Comparison of ENCODE assay signal across 15 mouse cellular contexts in genomic region chr7:119476500-119477389, GRCm38 (mm10). TPM values are rescaled to one million over a fixed set of nuclear protein-coding genes. Genes with fewer than 3 reads are reported as not detected.
DNase-seq lines count a peak whose midpoint lies in the region; ATAC-seq lines count a peak whose summit lies in the region.
"Had no signal": no experiment of that assay in that cellular context is flagged by ENCODE, and none has a peak within 500 bp of the region (broad histone marks: within the 10 kb centered on the region; RNA-seq: fewer than 3 reads in every experiment).

No protein-coding gene starts in this region.

- no peaks in the 10 kb centered on the region for H3K4me1 ChIP-seq in embryonic facial prominence, embryonic 11.5 days (ENCODE audit: control insufficient read depth, insufficient read depth, low read length)
- H3K4me1 ChIP-seq in embryonic facial prominence, embryonic 10.5 days, result no peaks in the 10 kb centered on the region
- no peaks in the 10 kb centered on the region for H3K4me1 ChIP-seq in embryonic facial prominence, embryonic 12.5 days
- H3K4me1 ChIP-seq: midbrain, embryonic 12.5 days had no signal

- H3K9ac ChIP-seq in embryonic facial prominence, embryonic 11.5 days (replicated peaks; ENCODE audit: low read length), result no peak overlapping the region
- no peak overlapping the region for H3K9ac ChIP-seq in embryonic facial prominence, embryonic 12.5 days
- H3K9ac ChIP-seq: midbrain, embryonic 12.5 days had no signal

- peak; percentile 48; the same call in 1 of the 2 replicates for ATAC-seq in embryonic facial prominence, embryonic 11.5 days (replicated peaks; ENCODE audit: insufficient number of reproducible peaks, low FRiP score, low TSS enrichment, low read depth)
- ATAC-seq in embryonic facial prominence, embryonic 12.5 days (ENCODE audit: insufficient number of reproducible peaks, insufficient read depth, low FRiP score, low TSS enrichment), result peak; percentile 62; the same call in 1 of the 2 replicates

- no peaks in the 10 kb centered on the region for H3K36me3 ChIP-seq in embryonic facial prominence, embryonic 11.5 days (replicated peaks; ENCODE audit: control insufficient read depth, insufficient read depth, low read depth, low read length)
- no peaks in the 10 kb centered on the region for H3K36me3 ChIP-seq in embryonic facial prominence, embryonic 10.5 days (replicated peaks)
- H3K36me3 ChIP-seq in embryonic facial prominence, embryonic 12.5 days, result no peaks in the 10 kb centered on the region
- H3K36me3 ChIP-seq: midbrain, embryonic 12.5 days had no signal

- no peak overlapping the region for H3K4me3 ChIP-seq in embryonic facial prominence, embryonic 11.5 days (ENCODE audit: low read depth, low read length)
- H3K4me3 ChIP-seq in embryonic facial prominence, embryonic 10.5 days, result no peak overlapping the region
- no peak overlapping the region for H3K4me3 ChIP-seq in embryonic facial prominence, embryonic 12.5 days
- H3K4me3 ChIP-seq: midbrain, embryonic 12.5 days had no signal

- 72% methylated on average over 33 of the region's 33 CpGs for WGBS in embryonic facial prominence, embryonic 11.5 days
- WGBS in embryonic facial prominence, embryonic 10.5 days, result 76% methylated on average over 33 of the region's 33 CpGs
- 70% methylated on average over 33 of the region's 33 CpGs for WGBS in embryonic facial prominence, embryonic 12.5 days

- H3K27me3 ChIP-seq in embryonic facial prominence, embryonic 11.5 days (ENCODE audit: control insufficient read depth, insufficient read depth, low read length), result no peaks in the 10 kb centered on the region
- no peaks in the 10 kb centered on the region for H3K27me3 ChIP-seq in embryonic facial prominence, embryonic 10.5 days (replicated peaks; ENCODE audit: low read depth, poor library complexity, severe bottlenecking)
- H3K27me3 ChIP-seq in embryonic facial prominence, embryonic 12.5 days, result no peaks in the 10 kb centered on the region
- H3K27me3 ChIP-seq: midbrain, embryonic 12.5 days had no signal

- no peak overlapping the region for H3K4me2 ChIP-seq in embryonic facial prominence, embryonic 11.5 days (ENCODE audit: low read depth, low read length)
- no peak overlapping the region for H3K4me2 ChIP-seq in embryonic facial prominence, embryonic 12.5 days (replicated peaks)
- H3K4me2 ChIP-seq: midbrain, embryonic 12.5 days had no signal

- intact Hi-C loops in left cerebral cortex, postnatal 4 days (cut with DNase I), result no loop called here

- no peak for DNase-seq in embryonic facial prominence, embryonic 11.5 days (ENCODE audit: low spot score)
- DNase-seq in embryonic facial prominence, embryonic 10.5 days (ENCODE audit: low spot score), result no peak
- DNase-seq in 3134 (ENCODE audit: extremely low read depth, insufficient read length, low spot score), result peak; percentile 7
- peak; percentile 58 to 66 for DNase-seq in kidney, postnatal 25 days
- no peak for DNase-seq in left cerebral cortex, postnatal 4 days
- DNase-seq in layer of hippocampus, postnatal 36 days, result no peak
- DNase-seq in spleen, postnatal 4 days (ENCODE audit: low spot score in 2 of 2), result no peak
- DNase-seq: gastrocnemius, postnatal 10 days; heart, postnatal 10 days had no signal

- no peak overlapping the region for H3K27ac ChIP-seq in embryonic facial prominence, embryonic 11.5 days (replicated peaks; ENCODE audit: low read depth, low read length)
- no peak overlapping the region for H3K27ac ChIP-seq in embryonic facial prominence, embryonic 10.5 days (replicated peaks)
- no peak overlapping the region for H3K27ac ChIP-seq in embryonic facial prominence, embryonic 12.5 days
- H3K27ac ChIP-seq: midbrain, embryonic 12.5 days had no signal

- H3K9me3 ChIP-seq in embryonic facial prominence, embryonic 11.5 days (replicated peaks; ENCODE audit: control insufficient read depth, low read length), result no peaks in the 10 kb centered on the region
- H3K9me3 ChIP-seq in embryonic facial prominence, embryonic 10.5 days, result no peaks in the 10 kb centered on the region
- H3K9me3 ChIP-seq in embryonic facial prominence, embryonic 12.5 days, result no peaks in the 10 kb centered on the region
- H3K9me3 ChIP-seq: midbrain, embryonic 12.5 days had no signal

RNA-seq across cellular contexts. Expression of gene Umod, which starts 2.3 kb away (rescaled TPM):
- not detected in 2 replicates for polyA plus RNA-seq in embryonic facial prominence, embryonic 11.5 days (2014; fragmentation: Nextera tagmentation; extraction: Ambion mirVana)
- not detected in 2 replicates for polyA plus RNA-seq in embryonic facial prominence, embryonic 10.5 days (2016; fragmentation: Nextera tagmentation; extraction: Ambion mirVana)
- not detected in 2 replicates for polyA plus RNA-seq in embryonic facial prominence, embryonic 12.5 days (2016; fragmentation: Nextera tagmentation; extraction: Ambion mirVana)
- total RNA-seq in left cerebral cortex, postnatal 4 days (2021), result not detected
- total RNA-seq in layer of hippocampus, postnatal 36 days (2021), result not detected
- total RNA-seq: adrenal gland, adult 18-20 months; gastrocnemius, postnatal 10 days; heart, postnatal 10 days; neutrophil, adult 5-6 weeks had no signal
- polyA plus RNA-seq: large intestine, adult 2 months; limb, embryonic 14.5 days; midbrain, embryonic 12.5 days had no signal

RNA-seq across cellular contexts. Expression of gene Gp2, which starts 17.7 kb away (rescaled TPM):
- not detected in 2 replicates for polyA plus RNA-seq in embryonic facial prominence, embryonic 11.5 days (2014; fragmentation: Nextera tagmentation; extraction: Ambion mirVana)
- not detected in 2 replicates for polyA plus RNA-seq in embryonic facial prominence, embryonic 10.5 days (2016; fragmentation: Nextera tagmentation; extraction: Ambion mirVana)
- polyA plus RNA-seq in embryonic facial prominence, embryonic 12.5 days (2016; fragmentation: Nextera tagmentation; extraction: Ambion mirVana), result not detected in 2 replicates
- not detected for total RNA-seq in left cerebral cortex, postnatal 4 days (2021)
- total RNA-seq in layer of hippocampus, postnatal 36 days (2021), result not detected
- total RNA-seq: adrenal gland, adult 18-20 months; gastrocnemius, postnatal 10 days; neutrophil, adult 5-6 weeks had no signal
- polyA plus RNA-seq: limb, embryonic 14.5 days; midbrain, embryonic 12.5 days had no signal

RNA-seq across cellular contexts. Expression of gene Acsm5, which starts 42.5 kb away (rescaled TPM):
- not detected in 2 replicates for polyA plus RNA-seq in embryonic facial prominence, embryonic 11.5 days (2014; fragmentation: Nextera tagmentation; extraction: Ambion mirVana)
- not detected in 2 replicates for polyA plus RNA-seq in embryonic facial prominence, embryonic 10.5 days (2016; fragmentation: Nextera tagmentation; extraction: Ambion mirVana)
- polyA plus RNA-seq in embryonic facial prominence, embryonic 12.5 days (2016; fragmentation: Nextera tagmentation; extraction: Ambion mirVana), result not detected in 2 replicates
- total RNA-seq in left cerebral cortex, postnatal 4 days (2021), result not detected
- total RNA-seq in layer of hippocampus, postnatal 36 days (2021), result under 1 TPM; 0.22 to 0.25 TPM
- total RNA-seq: neutrophil, adult 5-6 weeks had no signal
- polyA plus RNA-seq: limb, embryonic 14.5 days; midbrain, embryonic 12.5 days had no signal

RNA-seq across cellular contexts. Expression of gene Pdilt, which starts 46.5 kb away (rescaled TPM):
- polyA plus RNA-seq in embryonic facial prominence, embryonic 11.5 days (2014; fragmentation: Nextera tagmentation; extraction: Ambion mirVana), result not detected in 2 replicates
- not detected in 2 replicates for polyA plus RNA-seq in embryonic facial prominence, embryonic 10.5 days (2016; fragmentation: Nextera tagmentation; extraction: Ambion mirVana)
- not detected in 2 replicates for polyA plus RNA-seq in embryonic facial prominence, embryonic 12.5 days (2016; fragmentation: Nextera tagmentation; extraction: Ambion mirVana)
- not detected for total RNA-seq in left cerebral cortex, postnatal 4 days (2021)
- total RNA-seq in layer of hippocampus, postnatal 36 days (2021), result not detected
- total RNA-seq: adrenal gland, adult 18-20 months; gastrocnemius, postnatal 10 days; heart, postnatal 10 days; neutrophil, adult 5-6 weeks had no signal
- polyA plus RNA-seq: large intestine, adult 2 months; limb, embryonic 14.5 days; midbrain, embryonic 12.5 days had no signal

Comparison
In these comparisons a context has a peak if more than half of its experiments do, and no peak if none do; other contexts are left out.
1. DNase-seq: peak in 3134 (single experiment) and kidney, postnatal 25 days (2 of 2); none in embryonic facial prominence, embryonic 11.5 days (single experiment), embryonic facial prominence, embryonic 10.5 days (single experiment), left cerebral cortex, postnatal 4 days (single experiment), layer of hippocampus, postnatal 36 days (0 of 2) and spleen, postnatal 4 days (0 of 2).